Mouse (Mus musculus): ENCODE measurements at regions not wholly inside any gene's neighbourhood (a gene's known extent, or its start where the extent isn't known, plus 50 kb on each side); places are given as distances from the start of the nearest gene placed in this dataset.

- TF ChIP-seq CTCF (conservative IDR thresholded peaks at IDR 0.05; ENCODE audit: low read length) (no peak), POU5F1 (IDR thresholded peaks at IDR 0.05; ENCODE audit: borderline replicate concordance, low read length) (no peak)
Measured at GRCm38 (mm10) chr10:15586081-15586480, 868.1 kb upstream of the Gje1 start.

All from E14TG2a.4 (cell line).